Mouse (Mus musculus) forebrain, embryonic 11.5 days (tissue): ENCODE measurements around the gene Adgrf3. TPM values are rescaled to one million over a fixed set of nuclear protein-coding genes. Genes with fewer than 3 reads are reported as not detected.
"Not testable (repeated sequence)": the region's sequence is repeated elsewhere in the genome, so short reads cannot be mapped to it uniquely, and the experiment has no call there.

ENCODE experiments used
- ATAC-seq: fragments of 200-750 bp; cut with Nextera tagmentation; replicated peaks from 2 replicates; pipeline ENCODE4 v1.8.0; 2017; ENCODE audit warnings: moderate TSS enrichment; ENCODE audit not compliant: low FRiP score
- DNase-seq: peaks from one replicate; pipeline ENCODE4 v3.0.0-alpha.2; 2017; ENCODE audit warnings: low spot score
- H3K27ac ChIP-seq: fragments of 300-500 bp; sonication (generic); 2 replicates; pipeline ENCODE4 v1.5.1; 2014; ENCODE audit warnings: low read depth, low read length
- H3K27me3 ChIP-seq: fragments of 300-500 bp; sonication (generic); 2 replicates; pipeline ENCODE4 v1.6.1; 2014; ENCODE audit warnings: mild to moderate bottlenecking, low read length, mixed read lengths; ENCODE audit not compliant: control insufficient read depth, insufficient read depth
- H3K36me3 ChIP-seq: fragments of 300-500 bp; sonication (generic); 2 replicates; pipeline ENCODE4 v1.6.1; 2014; ENCODE audit warnings: mild to moderate bottlenecking, low read length, moderate library complexity, mixed read lengths; ENCODE audit not compliant: control insufficient read depth, insufficient read depth
- H3K4me1 ChIP-seq: fragments of 300-500 bp; sonication (generic); replicated peaks from 2 replicates; pipeline ENCODE4 v1.6.1; 2014; ENCODE audit warnings: low read length, mixed read lengths; ENCODE audit not compliant: control insufficient read depth, insufficient read depth
- H3K4me2 ChIP-seq: fragments of 300-500 bp; sonication (generic); 2 replicates; pipeline ENCODE4 v1.6.1; 2014; ENCODE audit warnings: low read depth, mild to moderate bottlenecking, low read length, moderate library complexity, mixed read lengths; ENCODE audit not compliant: severe bottlenecking
- H3K4me3 ChIP-seq: fragments of 300-500 bp; sonication (generic); 2 replicates; pipeline ENCODE4 v1.5.1; 2014; ENCODE audit warnings: low read depth, low read length
- H3K9ac ChIP-seq: fragments of 300-500 bp; sonication (generic); 2 replicates; pipeline ENCODE4 v1.6.1; 2014; ENCODE audit warnings: low read length
- H3K9me3 ChIP-seq: fragments of 300-500 bp; sonication (generic); 2 replicates; pipeline ENCODE4 v1.6.1; 2016; ENCODE audit warnings: low read length, mixed read lengths; ENCODE audit not compliant: control insufficient read depth
- WGBS: fragments of 180-500 bp; shearing (Covaris S2); extraction: QIAGEN DNeasy Blood & Tissue Kit; methylation state at CpG from one replicate; pipeline ENCODE4 v1.1.7; 2014; 5-methylcytosine and 5-hydroxymethylcytosine counted together
- polyA plus RNA-seq: library from polyadenylated mRNA; unstranded; fragments of >200 nt; fragmentation: Nextera tagmentation; extraction: Ambion mirVana; gene quantifications from 2 replicates; pipeline ENCODE4 v1.2.1, GENCODE M21; 2014

Gene Adgrf3
- polyA plus RNA-seq, 1 experiment from 2014 or later = not detected

GRCm38 (mm10) chr5:30210758-30211157 lies 5.2 kb upstream of the Adgrf3 start:
- H3K4me2 ChIP-seq, H3K9me3 ChIP-seq, H3K27ac ChIP-seq, ATAC-seq, H3K27me3 ChIP-seq, H3K36me3 ChIP-seq, H3K4me3 ChIP-seq, DNase-seq, H3K4me1 ChIP-seq, H3K9ac ChIP-seq: not testable (repeated sequence)
- 87% methylated on average over 5 of the region's 5 CpGs for WGBS

GRCm38 (mm10) chr5:30207276-30207675 lies 1.8 kb upstream of the Adgrf3 start:
- DNase-seq (peak; percentile 65), ATAC-seq (no peak)
- Histone ChIP-seq H3K4me2 (no peak overlapping the region), H3K4me1 (no peaks in the 10 kb centered on the region), H3K36me3 (no peaks in the 10 kb centered on the region), H3K27ac (no peak overlapping the region), H3K9ac (no peak overlapping the region), H3K4me3 (no peak overlapping the region), H3K27me3 (no peaks in the 10 kb centered on the region), H3K9me3 (no peaks in the 10 kb centered on the region)
- WGBS = 70% methylated on average over 6 of the region's 6 CpGs

GRCm38 (mm10) chr5:30205034-30205433 lies 488 bp downstream of the Adgrf3 start:
- Histone ChIP-seq H3K36me3 (no peaks in the 10 kb centered on the region), H3K9me3 (no peaks in the 10 kb centered on the region), H3K4me2 (no peak overlapping the region), H3K4me3 (no peak overlapping the region), H3K4me1 (no peaks in the 10 kb centered on the region), H3K27ac (no peak overlapping the region), H3K9ac (no peak overlapping the region), H3K27me3 (no peaks in the 10 kb centered on the region)
- 75% methylated on average over 3 of the region's 3 CpGs for WGBS
- DNase-seq (no peak), ATAC-seq (no peak)

GRCm38 (mm10) chr5:30204441-30204840 lies 1.1 kb downstream of the Adgrf3 start:
- no peak overlapping the region for H3K27ac ChIP-seq
- no peaks in the 10 kb centered on the region for H3K36me3 ChIP-seq
- H3K9me3 ChIP-seq = no peaks in the 10 kb centered on the region
- no peak overlapping the region for H3K4me2 ChIP-seq
- DNase-seq (no peak), ATAC-seq (no peak)
- H3K4me1 ChIP-seq = no peaks in the 10 kb centered on the region
- WGBS = 61% methylated on average over 1 of the region's 1 CpGs
- H3K4me3 ChIP-seq = no peak overlapping the region
- no peak overlapping the region for H3K9ac ChIP-seq
- no peaks in the 10 kb centered on the region for H3K27me3 ChIP-seq

GRCm38 (mm10) chr5:30203216-30203885 lies 2.2 kb downstream of the Adgrf3 start:
- no peaks in the 10 kb centered on the region for H3K4me1 ChIP-seq
- DNase-seq (no peak), ATAC-seq (no peak)
- H3K27me3 ChIP-seq = no peaks in the 10 kb centered on the region
- H3K9ac ChIP-seq = no peak overlapping the region
- H3K4me3 ChIP-seq = no peak overlapping the region
- no peak overlapping the region for H3K27ac ChIP-seq
- no peaks in the 10 kb centered on the region for H3K36me3 ChIP-seq
- 85% methylated on average over 10 of the region's 10 CpGs for WGBS
- no peak overlapping the region for H3K4me2 ChIP-seq
- H3K9me3 ChIP-seq = no peaks in the 10 kb centered on the region

GRCm38 (mm10) chr5:30202221-30202620 lies 3.3 kb downstream of the Adgrf3 start:
- DNase-seq = no peak
- no peak for ATAC-seq
- H3K27me3 ChIP-seq = no peaks in the 10 kb centered on the region
- no peaks in the 10 kb centered on the region for H3K4me1 ChIP-seq
- H3K9me3 ChIP-seq = no peaks in the 10 kb centered on the region
- no peak overlapping the region for H3K9ac ChIP-seq
- 89% methylated on average over 7 of the region's 7 CpGs for WGBS
- no peak overlapping the region for H3K27ac ChIP-seq
- no peak overlapping the region for H3K4me3 ChIP-seq
- no peaks in the 10 kb centered on the region for H3K36me3 ChIP-seq
- no peak overlapping the region for H3K4me2 ChIP-seq

GRCm38 (mm10) chr5:30201521-30201920 lies 4.0 kb downstream of the Adgrf3 start:
- Histone ChIP-seq H3K4me3 (no peak overlapping the region), H3K36me3 (no peaks in the 10 kb centered on the region), H3K27me3 (no peaks in the 10 kb centered on the region), H3K27ac (no peak overlapping the region), H3K4me2 (no peak overlapping the region), H3K4me1 (no peaks in the 10 kb centered on the region), H3K9me3 (no peaks in the 10 kb centered on the region), H3K9ac (no peak overlapping the region)
- WGBS = 53% methylated on average over 5 of the region's 5 CpGs
- ATAC-seq (no peak), DNase-seq (no peak)

GRCm38 (mm10) chr5:30198257-30198656 lies 7.3 kb downstream of the Adgrf3 start:
- H3K9me3 ChIP-seq = no peaks in the 10 kb centered on the region
- no peak overlapping the region for H3K4me3 ChIP-seq
- H3K9ac ChIP-seq = no peak overlapping the region
- H3K27ac ChIP-seq = no peak overlapping the region
- DNase-seq (no peak), ATAC-seq (no peak)
- 78% methylated on average over 7 of the region's 7 CpGs for WGBS
- no peaks in the 10 kb centered on the region for H3K4me1 ChIP-seq
- no peak overlapping the region for H3K4me2 ChIP-seq
- no peaks in the 10 kb centered on the region for H3K27me3 ChIP-seq
- H3K36me3 ChIP-seq = no peaks in the 10 kb centered on the region

- Histone ChIP-seq H3K27ac (no peak overlapping the region), H3K4me2 (no peak overlapping the region), H3K4me1 (no peaks in the 10 kb centered on the region), H3K4me3 (no peak overlapping the region), H3K27me3 (no peaks in the 10 kb centered on the region), H3K9ac (no peak overlapping the region), H3K36me3 (no peaks in the 10 kb centered on the region), H3K9me3 (no peaks in the 10 kb centered on the region)
- ATAC-seq (no peak), DNase-seq (no peak)
- WGBS = 94% methylated on average over 5 of the region's 5 CpGs
Observed at GRCm38 (mm10) chr5:30195340-30195739, 10.2 kb downstream of the Adgrf3 start.
